Mouse (Mus musculus) heart, adult 9 months (tissue): ENCODE results near the gene Mast3.
A peak's percentile ranks its signal among the peaks of the same experiment; 100 is the strongest.

Source experiments
- DNase-seq, 2 experiments: peaks; one replicate each; pipeline ENCODE4 v3.0.0; 2022; ENCODE audit warnings: low spot score in 2 of 2

The Mast3 gene

DNA sequence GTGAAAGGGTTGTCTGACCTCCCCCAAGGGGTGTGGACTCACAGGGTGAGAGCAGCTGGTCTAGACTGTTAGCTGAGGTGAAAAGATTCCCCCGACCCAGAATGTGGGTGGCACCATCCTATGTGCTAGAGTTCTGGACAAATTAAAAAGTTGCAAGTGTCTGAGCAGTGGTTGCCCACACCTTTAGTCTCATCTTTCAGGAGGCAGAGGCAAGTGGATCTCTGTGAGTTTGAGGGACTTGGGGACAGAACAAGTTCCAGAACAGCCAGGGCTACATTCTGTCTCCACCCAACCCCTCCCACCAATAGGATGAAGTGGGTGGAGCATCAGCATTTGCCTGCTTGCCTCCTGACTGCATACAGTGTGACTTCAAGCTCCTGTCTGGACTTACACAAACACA, 42.7 kb downstream of the Mast3 start:
- DNase-seq, result no peak

DNA sequence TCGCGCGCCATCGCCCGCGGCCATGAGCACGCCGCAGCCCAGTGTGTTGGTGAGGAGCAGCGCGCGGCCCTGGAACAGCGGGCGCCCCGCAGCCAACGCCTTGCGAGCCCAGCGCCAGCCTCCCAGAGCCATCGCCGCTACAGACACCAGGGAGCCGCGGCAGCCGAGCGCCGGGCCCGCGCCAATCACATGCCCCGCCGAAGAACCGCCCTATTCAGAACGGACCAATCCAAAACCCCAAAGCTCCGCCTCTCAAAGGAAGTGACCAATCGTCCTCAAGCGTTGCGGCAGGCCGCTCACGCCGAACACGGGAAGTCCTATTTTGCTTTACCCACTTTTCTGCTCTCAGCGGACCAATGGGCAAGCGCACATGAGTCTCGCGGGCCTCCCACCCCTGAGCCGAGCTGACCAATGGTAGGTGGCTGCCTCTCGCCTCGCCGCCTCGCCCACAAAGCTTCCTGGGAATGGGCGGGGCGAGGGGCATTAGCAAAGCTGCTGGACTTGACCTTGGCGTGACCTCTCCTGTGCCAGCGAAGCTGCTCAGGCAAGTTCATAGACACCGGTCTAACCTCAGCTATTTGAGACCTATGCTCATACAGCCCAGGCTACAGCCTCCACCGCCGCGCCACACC, 44.0 kb downstream of the Mast3 start, which contains the start of gene Mpv17l2:
Mpv17l2 (minus strand) TSS at position 172 of the 632 bp plus-strand sequence.
- DNase-seq, result peak; percentile 98

DNA sequence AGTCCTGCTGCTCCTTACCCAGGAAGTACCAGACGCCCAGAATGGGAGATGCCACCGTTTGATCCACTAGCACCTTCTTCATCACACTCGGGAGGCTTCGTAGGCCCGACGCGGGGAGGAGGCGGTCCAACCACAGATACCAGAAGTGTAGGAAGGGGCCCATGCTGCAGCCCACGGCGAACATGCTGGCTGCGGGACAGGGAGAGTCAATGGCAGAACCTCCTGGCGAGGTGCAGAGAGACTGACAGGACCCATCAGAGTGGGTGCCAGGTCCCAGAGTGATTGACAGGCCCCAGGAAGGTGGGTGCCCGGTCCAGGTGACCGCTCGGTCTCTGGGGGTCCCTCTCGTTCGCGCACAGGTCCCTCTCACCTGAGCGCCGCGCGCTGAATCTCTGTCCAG, 44.5 kb downstream of the Mast3 start:
- DNase-seq, result no peak

- DNase-seq, result no peak
Measured at GRCm38 (mm10) chr8:70758616-70759561, 46.0 kb downstream of the Mast3 start.

GRCm38 (mm10) chr8:70758308-70758615, 46.6 kb downstream of the Mast3 start:
- DNase-seq, result no peak

- DNase-seq, result no peak
Measured at GRCm38 (mm10) chr8:70757523-70758307, 47.1 kb downstream of the Mast3 start.

- no peak for DNase-seq
Measured at GRCm38 (mm10) chr8:70756476-70757040, 48.3 kb downstream of the Mast3 start.

DNA sequence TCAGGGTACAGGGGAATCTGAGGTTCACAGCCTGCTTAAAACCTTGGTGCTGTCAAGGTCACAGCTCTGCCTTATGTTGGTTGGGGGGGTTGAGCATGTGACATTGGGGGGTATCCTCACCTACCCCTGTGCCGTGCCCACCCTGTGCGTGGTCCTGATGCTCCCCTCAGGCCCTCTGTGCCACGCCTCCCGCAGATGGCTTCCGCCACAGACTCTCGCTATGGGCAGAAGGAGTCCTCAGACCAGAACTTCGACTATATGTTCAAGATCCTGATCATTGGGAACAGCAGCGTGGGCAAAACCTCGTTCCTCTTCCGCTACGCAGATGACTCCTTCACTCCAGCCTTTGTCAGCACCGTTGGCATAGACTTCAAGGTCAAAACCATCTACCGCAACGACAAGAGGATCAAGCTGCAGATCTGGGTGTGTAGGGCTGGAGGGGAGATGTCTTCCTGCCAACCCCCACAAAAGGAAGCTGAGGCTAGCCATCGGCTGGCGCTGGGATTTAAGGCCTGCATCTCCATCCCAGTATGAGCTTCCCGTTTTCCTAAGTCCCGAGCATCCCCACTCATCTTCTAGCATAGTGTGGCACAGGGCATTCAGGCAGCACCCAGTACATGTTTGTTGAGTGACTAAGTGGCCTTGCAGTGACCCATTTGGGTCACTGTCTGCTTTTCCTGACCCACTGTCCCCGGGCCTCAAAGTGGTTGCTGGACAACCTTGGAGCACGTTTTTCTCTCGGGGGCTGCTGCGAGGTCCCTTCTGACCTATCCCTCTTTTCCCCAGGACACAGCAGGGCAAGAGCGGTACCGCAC, 49.0 kb downstream of the Mast3 start:
- no peak for DNase-seq

DNA sequence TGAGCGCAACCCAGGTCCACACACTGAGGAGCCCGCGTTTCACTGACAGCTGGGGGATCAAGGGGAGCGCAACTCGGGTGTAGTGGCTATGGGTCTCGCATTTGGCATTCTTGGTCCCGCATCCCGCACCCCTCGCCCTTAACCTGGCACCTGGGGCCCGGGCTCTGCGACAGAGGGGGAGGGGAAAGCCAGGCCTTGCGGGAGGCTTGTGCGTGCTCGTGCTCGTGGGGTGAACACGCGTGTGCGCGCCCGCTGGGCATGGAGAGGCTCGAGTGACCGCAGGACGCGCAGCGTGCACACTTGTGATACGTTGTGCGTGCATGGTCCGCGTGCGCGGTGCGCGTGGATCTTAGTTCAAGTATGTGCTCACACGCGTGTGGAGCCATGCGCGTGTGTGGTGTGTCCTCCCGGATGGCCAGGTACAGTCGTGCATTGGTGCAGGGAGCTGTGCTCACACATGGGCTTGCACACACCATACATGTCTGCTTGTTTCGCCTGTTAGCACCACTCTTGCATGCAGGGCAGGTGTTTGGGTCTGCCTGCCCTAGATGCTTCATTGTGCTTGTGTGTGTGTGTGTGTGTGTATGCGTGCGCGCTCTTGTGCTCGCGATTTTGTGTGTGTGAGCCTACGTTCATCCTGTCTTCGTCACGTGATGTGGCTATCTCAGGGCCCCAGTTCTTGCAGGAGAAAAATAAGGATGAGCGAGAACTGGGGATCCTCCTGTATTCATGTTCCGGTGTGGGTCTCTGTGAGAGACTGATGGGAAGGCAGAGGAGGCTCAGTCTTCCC, 49.8 kb downstream of the Mast3 start:
- no peak for DNase-seq

DNA sequence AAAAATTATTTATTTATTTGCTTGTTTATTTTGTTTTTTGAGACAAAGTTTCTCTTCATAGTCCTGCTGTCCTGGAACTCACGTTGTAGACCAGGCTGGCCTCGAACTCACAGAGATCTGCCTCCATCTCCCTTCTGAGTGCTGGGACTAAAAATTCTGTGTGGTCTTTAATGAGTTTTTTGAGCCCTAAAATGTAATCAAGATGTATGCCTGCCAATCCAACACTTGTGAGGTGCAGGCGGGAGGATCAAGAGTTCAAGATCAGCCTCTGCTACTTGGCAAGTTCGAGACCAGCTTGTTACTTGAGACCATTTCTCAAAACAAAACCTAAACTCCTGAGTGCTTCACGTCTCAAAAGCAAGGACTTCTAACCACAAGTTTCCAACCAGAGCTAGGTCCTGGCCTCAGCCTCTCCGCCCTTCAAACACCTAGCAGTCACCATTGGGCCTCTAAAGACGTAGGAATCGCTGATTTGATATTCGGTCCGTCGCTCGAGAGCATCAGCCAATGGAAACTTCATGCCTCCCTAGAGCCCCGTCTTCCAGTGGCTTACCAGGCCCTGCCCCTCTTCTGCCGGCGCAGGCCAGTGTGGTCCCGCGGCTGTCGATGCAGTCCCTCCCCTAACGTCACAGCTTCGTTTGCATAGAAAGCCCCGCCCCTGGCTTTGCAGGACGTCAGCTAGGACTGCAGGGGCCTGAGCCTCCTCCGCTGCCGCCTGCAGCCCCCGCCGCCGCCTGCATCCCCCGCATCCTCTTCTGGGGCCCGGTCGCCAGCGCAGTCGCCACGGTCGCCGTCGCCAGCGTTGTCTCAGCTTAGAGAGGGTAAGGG, 50.6 kb downstream of the Mast3 start, which contains the start of gene Rab3a:
Rab3a (plus strand) TSS at position 637 of the 828 bp plus-strand sequence.
- peak; percentile 98 to 99 for DNase-seq

DNA sequence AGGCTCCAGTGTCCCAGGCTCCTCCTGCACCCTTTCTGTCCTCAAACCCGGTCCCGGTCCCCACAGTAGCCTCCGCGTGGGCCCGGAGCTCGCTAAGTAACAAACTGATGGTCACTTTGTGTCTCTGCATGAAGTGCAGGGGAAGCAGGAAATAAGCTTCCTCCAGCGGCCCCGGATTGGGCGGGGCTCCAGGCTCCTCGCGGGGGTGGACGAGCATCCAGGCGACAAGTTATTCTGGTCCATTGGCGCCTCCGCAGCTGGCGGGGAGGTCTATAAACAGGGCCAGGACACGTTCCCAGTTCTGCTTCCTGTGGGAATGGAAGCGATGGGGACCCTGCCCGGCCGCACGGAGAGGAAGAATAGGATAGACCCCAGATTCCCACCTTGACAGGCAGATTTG, 51.7 kb downstream of the Mast3 start:
- DNase-seq, result peak; percentile 94 to 95

DNA sequence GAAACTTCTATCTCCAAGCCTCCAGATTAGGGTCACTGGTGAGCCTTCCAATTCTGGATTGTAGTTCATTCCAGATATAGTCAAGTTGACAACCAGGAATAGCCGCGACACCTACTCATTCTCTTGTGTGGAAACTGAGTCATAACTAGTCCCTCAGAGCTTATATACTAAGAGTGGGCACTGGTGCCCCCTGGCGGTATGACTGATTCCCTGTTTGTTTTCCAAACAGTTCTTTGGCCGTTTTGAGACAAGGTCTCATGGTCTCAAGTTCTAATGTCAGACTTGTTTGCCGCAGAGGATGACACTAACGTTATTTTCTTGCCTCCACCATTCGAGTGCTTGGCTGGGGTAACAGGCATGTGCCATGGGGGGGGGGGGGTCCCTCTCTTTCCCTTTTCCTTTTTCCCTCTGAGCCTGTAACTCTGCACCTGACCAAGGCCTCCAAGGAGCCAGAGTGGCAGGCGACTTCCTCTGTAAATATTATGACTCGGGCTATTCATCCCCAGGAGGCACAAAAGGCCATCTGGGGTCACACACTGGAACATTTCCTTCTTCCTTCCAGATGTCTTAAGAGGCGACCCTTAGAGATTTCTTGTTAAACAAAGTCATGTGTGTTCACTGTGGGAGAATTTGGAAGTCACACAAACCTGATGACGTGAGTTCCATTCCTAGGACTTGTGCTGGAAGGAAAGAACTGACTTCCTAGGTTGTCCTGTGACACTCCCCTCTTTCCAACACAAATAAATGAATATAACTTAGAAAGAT, 52.7 kb downstream of the Mast3 start:
- DNase-seq, result peak; percentile 92 to 95

DNA sequence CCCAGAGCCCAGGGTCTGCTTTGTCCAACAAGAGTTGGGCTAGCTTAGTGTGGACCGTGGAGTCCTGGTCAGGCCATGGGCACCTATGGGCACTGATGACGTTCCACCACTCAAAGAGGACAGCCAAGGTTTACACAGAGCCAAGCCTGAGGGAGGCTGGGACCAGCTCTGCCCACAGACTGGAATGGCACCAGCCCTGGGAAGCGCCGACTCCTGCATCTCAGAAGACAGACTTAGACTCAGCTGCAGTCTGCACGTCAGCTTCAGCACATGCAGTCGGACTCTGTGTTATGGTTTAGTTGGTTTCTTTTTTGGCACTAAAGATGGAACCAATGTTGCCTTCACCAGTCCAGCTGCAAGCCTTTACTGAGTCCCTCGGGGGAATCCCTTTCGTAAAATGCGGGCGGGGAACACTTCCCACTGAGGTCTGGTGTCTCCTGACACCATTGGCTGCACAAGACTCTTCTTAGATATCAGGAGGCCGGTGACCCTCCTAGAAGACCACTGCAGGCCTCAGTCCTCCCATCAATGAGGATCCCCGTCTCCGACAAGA, 54.6 kb downstream of the Mast3 start:
- DNase-seq, result peak; percentile 53 to 67

GRCm38 (mm10) chr8:70749097-70749674, 55.7 kb downstream of the Mast3 start:
- DNase-seq, result peak in 1 of 2 experiments; percentile 0

DNA sequence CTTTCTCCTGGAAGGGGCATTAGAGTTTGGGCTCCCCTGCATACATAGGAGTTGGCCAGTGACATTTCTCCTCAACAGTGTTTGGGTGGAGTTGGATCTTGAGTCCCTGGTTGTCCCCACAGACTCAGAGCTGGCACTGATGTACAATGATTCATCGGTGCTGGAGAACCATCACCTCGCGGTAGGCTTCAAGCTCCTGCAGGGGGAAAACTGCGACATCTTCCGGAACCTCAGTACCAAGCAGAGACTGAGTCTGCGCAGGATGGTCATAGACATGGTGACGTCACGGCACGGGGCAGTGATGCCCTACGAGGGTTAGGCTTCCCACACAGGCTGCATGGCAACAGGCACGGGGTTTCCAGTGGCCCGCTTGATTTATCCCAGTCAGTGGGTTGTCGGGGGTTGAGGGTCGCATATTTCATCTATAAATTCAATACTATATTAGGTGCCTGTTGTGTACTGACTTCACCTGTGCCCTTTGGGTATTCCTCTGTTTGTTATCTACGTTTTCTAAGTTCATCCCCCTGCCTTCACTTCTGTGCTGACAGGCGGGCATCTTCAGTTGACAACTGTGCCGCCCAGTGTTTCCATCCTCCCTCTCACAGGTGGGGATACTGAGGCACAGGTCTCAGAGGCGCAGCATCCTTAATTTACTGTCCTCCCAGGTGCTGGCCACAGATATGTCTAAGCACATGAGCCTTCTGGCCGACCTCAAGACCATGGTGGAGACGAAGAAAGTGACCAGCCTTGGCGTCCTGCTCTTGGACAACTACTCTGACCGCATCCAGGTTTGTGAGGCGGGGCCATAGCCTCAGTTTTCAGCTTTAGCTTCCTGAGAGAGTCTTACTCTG, 56.4 kb downstream of the Mast3 start:
- peak in 1 of 2 experiments; percentile 3 for DNase-seq

GRCm38 (mm10) chr8:70747211-70747890, 57.5 kb downstream of the Mast3 start:
- DNase-seq, result no peak
